In the genomic region with DNA sequence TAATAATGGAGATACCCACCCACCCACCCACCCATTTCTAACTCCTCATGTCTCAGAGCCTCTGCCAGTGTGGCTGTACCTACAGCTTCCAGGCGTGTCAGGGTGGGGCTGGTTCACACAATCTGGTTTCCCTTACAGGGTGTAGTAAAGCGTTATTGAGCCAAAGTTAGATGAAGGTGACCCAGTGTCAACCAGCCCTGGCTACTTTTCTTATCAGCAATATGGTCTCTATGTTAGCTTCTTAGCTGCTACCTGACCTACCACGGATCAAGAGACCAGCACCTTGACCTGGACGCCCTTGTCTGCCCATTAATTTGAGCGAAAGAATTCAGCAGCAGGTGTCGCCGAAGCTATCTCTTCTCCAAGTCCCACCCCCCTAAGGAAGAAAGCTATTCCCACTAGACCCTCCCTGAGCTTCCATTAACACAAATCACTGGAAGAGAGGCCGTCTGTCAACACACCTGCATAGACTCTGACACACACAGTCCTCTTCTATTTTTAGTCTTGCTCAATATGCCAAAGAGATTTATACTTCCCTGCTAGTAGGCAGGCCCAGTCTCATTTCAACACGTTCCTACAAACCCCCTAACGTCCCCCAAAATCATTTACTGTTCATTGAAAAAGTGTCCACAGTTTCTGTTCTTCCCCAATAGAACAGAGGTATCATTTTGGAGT, we compare ENCODE assay signal across 1 mouse cellular context.
TF ChIP-seq lines count a peak whose summit lies in the region.

No protein-coding gene starts in this region.

TF ChIP-seq in ES-E14, 5 proteins besides CTCF, POLR2A, EP300 and RAD21:
- no peak for TF ChIP-seq ZNF384 (IDR thresholded peaks at IDR 0.05; ENCODE audit: low read depth, low read length)
- no peak for TF ChIP-seq ZC3H11A (IDR thresholded peaks at IDR 0.05; ENCODE audit: borderline replicate concordance, low read depth, low read length)
- TF ChIP-seq CHD2 (IDR thresholded peaks at IDR 0.05; ENCODE audit: low read depth, low read length): no peak
- no peak for TF ChIP-seq HCFC1 (IDR thresholded peaks at IDR 0.05; ENCODE audit: borderline replicate concordance, insufficient read depth, low read length)
- no peak for TF ChIP-seq MAFK (IDR thresholded peaks at IDR 0.05; ENCODE audit: insufficient read depth, low read depth, low read length)
